Mouse (Mus musculus) spleen, postnatal 14 days (tissue): ENCODE measurements around the gene Lmod2.

Experiments
- DNase-seq, 2 experiments: peaks; one replicate each; pipeline ENCODE4 v3.0.0; 2021 to 2022; ENCODE audit warnings: low spot score in 2 of 2

Lmod2 gene

GRCm38 (mm10) chr6:24602351-24602750, 4.8 kb downstream of the Lmod2 start:
- no peak for DNase-seq

- no peak for DNase-seq
Measured at GRCm38 (mm10) chr6:24602993-24603392, 5.4 kb downstream of the Lmod2 start.

- no peak for DNase-seq
Measured at GRCm38 (mm10) chr6:24604289-24604688, 6.7 kb downstream of the Lmod2 start.

GRCm38 (mm10) chr6:24605631-24606030, 8.1 kb downstream of the Lmod2 start:
- no peak for DNase-seq

GRCm38 (mm10) chr6:24606512-24606911, 8.9 kb downstream of the Lmod2 start:
- DNase-seq = no peak

- no peak for DNase-seq
Measured at GRCm38 (mm10) chr6:24607531-24607930, 10.0 kb downstream of the Lmod2 start.

GRCm38 (mm10) chr6:24608129-24608528, 10.6 kb downstream of the Lmod2 start:
- DNase-seq = no peak

GRCm38 (mm10) chr6:24608682-24609081, 11.1 kb downstream of the Lmod2 start:
- no peak for DNase-seq

- DNase-seq = no peak
Measured at GRCm38 (mm10) chr6:24609531-24609930, 12.0 kb downstream of the Lmod2 start.

- DNase-seq = no peak
Measured at GRCm38 (mm10) chr6:24610358-24610757, 12.8 kb downstream of the Lmod2 start.

GRCm38 (mm10) chr6:24612074-24612755, 14.7 kb downstream of the Lmod2 start:
- DNase-seq = no peak

- DNase-seq = no peak
Measured at GRCm38 (mm10) chr6:24613346-24613745, 15.8 kb downstream of the Lmod2 start.

GRCm38 (mm10) chr6:24613918-24614317, 16.4 kb downstream of the Lmod2 start:
- no peak for DNase-seq

GRCm38 (mm10) chr6:24616746-24617145, 19.2 kb downstream of the Lmod2 start:
- no peak for DNase-seq

GRCm38 (mm10) chr6:24619285-24620045, 21.9 kb downstream of the Lmod2 start:
- no peak for DNase-seq

GRCm38 (mm10) chr6:24620936-24621335, 23.4 kb downstream of the Lmod2 start:
- no peak for DNase-seq

GRCm38 (mm10) chr6:24622098-24622497, 24.5 kb downstream of the Lmod2 start:
- DNase-seq = no peak

- peak in 1 of 2 experiments; percentile 28 for DNase-seq
Measured at GRCm38 (mm10) chr6:24627586-24628030, 30.0 kb downstream of the Lmod2 start.

- DNase-seq = no peak
Measured at GRCm38 (mm10) chr6:24628499-24628898, 30.9 kb downstream of the Lmod2 start.

- DNase-seq = no peak
Measured at GRCm38 (mm10) chr6:24632061-24632460, 34.5 kb downstream of the Lmod2 start.

GRCm38 (mm10) chr6:24634065-24634464, 36.5 kb downstream of the Lmod2 start:
- DNase-seq = no peak

- DNase-seq = no peak
Measured at GRCm38 (mm10) chr6:24635814-24636213, 38.3 kb downstream of the Lmod2 start.

GRCm38 (mm10) chr6:24641286-24641685, 43.7 kb downstream of the Lmod2 start:
- no peak for DNase-seq
